Mouse (Mus musculus) liver, embryonic 14.5 days (tissue): Measurements from ENCODE around the gene Fem1b.

Source experiments
- CTCF ChIP-seq: IDR thresholded peaks from 2 replicates; pipeline ENCODE4 v1.5.1; 2016; ENCODE audit warnings: antibody characterized with exemption, low read depth, control low read depth
- EP300 ChIP-seq: IDR thresholded peaks from 2 replicates; pipeline ENCODE4 v1.6.1; 2016; ENCODE audit warnings: antibody characterized with exemption, low read depth

DNA sequence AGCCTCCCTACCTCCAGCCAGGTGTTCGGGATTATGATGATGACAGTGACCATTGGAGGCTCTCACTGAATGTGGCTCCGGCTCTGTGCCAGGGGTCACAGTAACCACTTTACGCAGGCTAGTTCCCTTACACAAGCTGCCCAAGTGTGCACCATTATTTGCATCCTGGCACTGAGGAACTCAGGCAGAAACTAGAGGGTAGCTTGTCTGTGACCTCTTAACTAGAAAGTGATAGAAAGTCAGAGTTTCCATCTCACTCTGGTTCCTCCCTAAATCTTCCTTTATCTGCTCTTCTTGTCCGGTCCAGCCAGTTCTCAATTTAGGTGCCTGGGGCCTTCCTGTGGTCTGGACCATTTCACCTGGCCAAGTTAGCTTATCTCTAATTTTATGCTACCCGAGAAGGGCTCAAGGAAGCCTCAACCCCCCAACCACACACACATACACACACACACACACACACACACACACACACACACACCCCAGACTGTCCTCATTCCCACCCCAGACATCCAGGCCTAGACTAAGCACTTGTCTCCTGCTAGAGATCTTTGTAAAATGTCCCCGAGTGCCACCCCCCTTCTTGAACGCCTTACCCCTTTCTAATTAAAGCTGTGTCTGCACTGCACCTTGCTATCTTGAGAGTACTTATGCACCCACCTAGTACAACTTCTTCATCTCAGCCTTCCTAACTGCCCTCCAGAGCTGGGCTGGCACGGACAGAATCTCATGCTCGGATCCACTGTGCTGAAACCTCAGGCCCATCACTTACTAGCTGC lies 4.8 kb upstream of the Fem1b start:
- TF ChIP-seq CTCF (no peak), EP300 (no peak)
